Mouse (Mus musculus) thymus, postnatal 4 days (tissue): ENCODE measurements around the gene Ubl4b.
A peak's percentile ranks its signal among the peaks of the same experiment; 100 is the strongest.

ENCODE experiments used
- DNase-seq: peaks from one replicate; pipeline ENCODE4 v3.0.0; 2021

Ubl4b gene

GRCm38 (mm10) chr3:107567766-107568165 lies 12.9 kb upstream of the Ubl4b start:
- DNase-seq: no peak

- no peak for DNase-seq
These were observed 10.5 kb upstream of the Ubl4b start for GRCm38 (mm10) chr3:107565331-107565730.

GRCm38 (mm10) chr3:107563880-107564279 lies 9.0 kb upstream of the Ubl4b start:
- DNase-seq: no peak

GRCm38 (mm10) chr3:107562591-107562990 lies 7.7 kb upstream of the Ubl4b start:
- DNase-seq: no peak

GRCm38 (mm10) chr3:107562104-107562503 lies 7.2 kb upstream of the Ubl4b start:
- DNase-seq: no peak

- DNase-seq: peak; percentile 56
These were observed 4.3 kb upstream of the Ubl4b start for GRCm38 (mm10) chr3:107559183-107559582.

GRCm38 (mm10) chr3:107558740-107559139 lies 3.9 kb upstream of the Ubl4b start:
- no peak for DNase-seq

- DNase-seq: peak; percentile 80
These were observed 4.3 kb downstream of the Ubl4b start for GRCm38 (mm10) chr3:107550409-107551049.

GRCm38 (mm10) chr3:107546956-107547355 lies 7.9 kb downstream of the Ubl4b start:
- DNase-seq: no peak

- no peak for DNase-seq
These were observed 9.0 kb downstream of the Ubl4b start for GRCm38 (mm10) chr3:107545716-107546412.

- DNase-seq: no peak
These were observed 9.6 kb downstream of the Ubl4b start for GRCm38 (mm10) chr3:107545278-107545677.

GRCm38 (mm10) chr3:107543158-107544080 lies 11.5 kb downstream of the Ubl4b start:
- DNase-seq: no peak

- no peak for DNase-seq
These were observed 12.3 kb downstream of the Ubl4b start for GRCm38 (mm10) chr3:107542584-107542983.

- DNase-seq: no peak
These were observed 17.4 kb downstream of the Ubl4b start for GRCm38 (mm10) chr3:107537504-107537889.

- DNase-seq: no peak
These were observed 17.9 kb downstream of the Ubl4b start for GRCm38 (mm10) chr3:107536810-107537503.

GRCm38 (mm10) chr3:107534951-107535350 lies 19.9 kb downstream of the Ubl4b start:
- no peak for DNase-seq

- no peak for DNase-seq
These were observed 21.3 kb downstream of the Ubl4b start for GRCm38 (mm10) chr3:107533532-107533931.

- DNase-seq: no peak
These were observed 24.3 kb downstream of the Ubl4b start for GRCm38 (mm10) chr3:107530581-107530980.

GRCm38 (mm10) chr3:107529182-107529581 lies 25.7 kb downstream of the Ubl4b start:
- DNase-seq: no peak

GRCm38 (mm10) chr3:107528401-107529118 lies 26.3 kb downstream of the Ubl4b start:
- DNase-seq: no peak

GRCm38 (mm10) chr3:107524547-107524946 lies 30.3 kb downstream of the Ubl4b start:
- no peak for DNase-seq

GRCm38 (mm10) chr3:107520931-107521330 lies 33.9 kb downstream of the Ubl4b start:
- no peak for DNase-seq
